Mouse (Mus musculus) MEL (cell line): Measurements from ENCODE around the gene Olfr1466.

Source experiments
- CHD2 ChIP-seq: IDR thresholded peaks from 2 replicates; pipeline ENCODE4 v1.6.1; 2011; ENCODE audit warnings: low read length, improper control_type of control experiment
- CTCF ChIP-seq, 3 experiments: IDR thresholded peaks in 2 of 3; conservative IDR thresholded peaks in 1 of 3; 2 replicates each; pipeline ENCODE4 v1.5.1; 2011 to 2012; ENCODE audit warnings: low read length in 3 of 3, low read depth in 2 of 3, mild to moderate bottlenecking in 2 of 3, improper control_type of control experiment in 1 of 3, inconsistent platforms in 1 of 3, mixed read lengths in 1 of 3, moderate library complexity in 1 of 3; ENCODE audit not compliant: control insufficient read depth in 1 of 3, insufficient read depth in 1 of 3, poor library complexity in 1 of 3, severe bottlenecking in 1 of 3
- EP300 ChIP-seq, 2 experiments: IDR thresholded peaks; 2 replicates each; pipeline ENCODE4 v1.6.1; 2011; ENCODE audit warnings: improper control_type of control experiment in 2 of 2, low read length in 2 of 2, low read depth in 1 of 2, mild to moderate bottlenecking in 1 of 2
- MAFK ChIP-seq: IDR thresholded peaks from 2 replicates; pipeline ENCODE4 v1.6.1; 2011; ENCODE audit warnings: low read depth, mild to moderate bottlenecking, low read length, improper control_type of control experiment, borderline replicate concordance
- MAZ ChIP-seq: IDR thresholded peaks from 2 replicates; pipeline ENCODE4 v1.6.1; 2012; ENCODE audit warnings: low read depth, mild to moderate bottlenecking, inconsistent platforms, low read length, improper control_type of control experiment
- POLR2A ChIP-seq, 2 experiments: IDR thresholded peaks; 2 replicates each; pipeline ENCODE4 v1.6.1; 2011 to 2012; ENCODE audit warnings: low read length in 2 of 2, mild to moderate bottlenecking in 2 of 2, control low read depth in 1 of 2, improper control_type of control experiment in 1 of 2, low read depth in 1 of 2, moderate library complexity in 1 of 2; ENCODE audit not compliant: control insufficient read depth in 1 of 2, insufficient read depth in 1 of 2, poor library complexity in 1 of 2
- POLR2AphosphoS5 ChIP-seq: IDR thresholded peaks from 2 replicates; pipeline ENCODE4 v1.6.1; 2012; ENCODE audit warnings: low read depth, borderline replicate concordance, mild to moderate bottlenecking, inconsistent platforms, low read length, moderate library complexity, mixed read lengths
- UBTF ChIP-seq: IDR thresholded peaks from 2 replicates; pipeline ENCODE4 v1.6.1; 2012; ENCODE audit warnings: low read depth, mild to moderate bottlenecking, inconsistent platforms, low read length, improper control_type of control experiment, moderate library complexity, borderline replicate concordance; ENCODE audit not compliant: insufficient read depth
- USF1 ChIP-seq: IDR thresholded peaks from 2 replicates; pipeline ENCODE4 v1.6.1; 2014; ENCODE audit warnings: low read depth, mild to moderate bottlenecking, inconsistent platforms, low read length, improper control_type of control experiment, moderate library complexity

DNA sequence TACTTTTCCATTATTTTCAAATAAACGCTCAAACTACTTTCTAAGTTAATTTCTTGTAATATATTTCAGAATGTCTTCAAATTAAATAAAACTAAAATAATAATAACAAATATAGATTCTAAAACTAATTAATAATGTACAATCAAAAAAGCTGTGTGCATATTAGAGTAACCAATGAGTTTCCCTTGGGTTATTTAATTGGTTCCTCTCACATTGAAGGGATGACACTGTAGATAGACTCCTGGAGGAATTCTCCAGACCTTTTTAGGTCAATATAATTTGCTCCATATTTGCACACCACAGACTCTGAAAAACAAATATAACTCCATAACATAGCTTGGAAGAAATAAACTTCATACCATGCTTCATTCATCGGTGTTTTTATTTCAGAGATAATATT, at the start of gene Olfr1466:
- TF ChIP-seq CHD2: no peak
- no peak for TF ChIP-seq EP300 (IDR thresholded peaks at IDR 0.05; ENCODE audit: low read depth in 1 of 2, low read length in 2 of 2)
- TF ChIP-seq POLR2A (IDR thresholded peaks at IDR 0.05; ENCODE audit: control insufficient read depth in 1 of 2, insufficient read depth in 1 of 2, low read depth in 1 of 2, low read length in 2 of 2, poor library complexity in 1 of 2): no peak
- TF ChIP-seq USF1: no peak
- no peak for TF ChIP-seq UBTF
- TF ChIP-seq MAZ: no peak
- no peak for TF ChIP-seq CTCF (IDR thresholded peaks at IDR 0.05 in 2 of 3, conservative IDR thresholded peaks at IDR 0.05 in 1 of 3; ENCODE audit: control insufficient read depth in 1 of 3, insufficient read depth in 1 of 3, low read depth in 2 of 3, low read length in 3 of 3, poor library complexity in 1 of 3, severe bottlenecking in 1 of 3)
- no peak for TF ChIP-seq POLR2AphosphoS5
- TF ChIP-seq MAFK: no peak
